1 mouse cellular context compared by ENCODE assay signal in genomic region chr1:171265971-171266744, GRCm38 (mm10).
TF ChIP-seq lines count a peak whose summit lies in the region.

No protein-coding gene starts in this region.

TF ChIP-seq in CH12.LX, 34 proteins besides CTCF, POLR2A, EP300 and RAD21 (continued from another document):
- TF ChIP-seq CHD2 (IDR thresholded peaks at IDR 0.05; ENCODE audit: low read length) (no peak), BHLHE40 (IDR thresholded peaks at IDR 0.05; ENCODE audit: low read depth, low read length) (no peak), ZC3H11A (IDR thresholded peaks at IDR 0.05; ENCODE audit: low read depth, low read length) (no peak), RCOR1 (conservative IDR thresholded peaks at IDR 0.05; ENCODE audit: low read depth, low read length) (no peak), PAX5 (IDR thresholded peaks at IDR 0.05; ENCODE audit: low read length) (no peak), ZMIZ1 (IDR thresholded peaks at IDR 0.05; ENCODE audit: low read depth, low read length) (no peak)
